Mouse (Mus musculus): Measurements from ENCODE around the gene Rnf26. TPM values are rescaled to one million over a fixed set of nuclear protein-coding genes. Genes with fewer than 3 reads are reported as not detected.
"Not testable (repeated sequence)": the region's sequence is repeated elsewhere in the genome, so short reads cannot be mapped to it uniquely, and the experiment has no call there.

Gene Rnf26
- total RNA-seq, 2 experiments from 2014 or later: 31.1 to 33.1 TPM

- intact Hi-C loops (cut with DNase I): loop anchor here (10.0 kb wide), 1 partner anchor 269 kb away; the partner anchor contains the start of gene Slc37a4
- DNase-seq: peak; percentile 90
These were observed 12.5 kb upstream of the Rnf26 start for GRCm38 (mm10) chr9:44125546-44126428.

GRCm38 (mm10) chr9:44125026-44125425 lies 11.7 kb upstream of the Rnf26 start:
- DNase-seq: no peak
- intact Hi-C loops (cut with DNase I): loop anchor here (10.0 kb wide), 1 partner anchor 270 kb away; the partner anchor contains the start of gene Slc37a4

- DNase-seq: no peak
- intact Hi-C loops (cut with DNase I): loop anchor here (10.0 kb wide), 1 partner anchor 270 kb away; the partner anchor contains the start of gene Slc37a4
These were observed 11.0 kb upstream of the Rnf26 start for GRCm38 (mm10) chr9:44124317-44124716.

- intact Hi-C loops (cut with DNase I): loop anchor here (10.0 kb wide), 1 partner anchor 275 kb away; the partner anchor contains the start of gene Slc37a4
- DNase-seq: no peak
These were observed 6.7 kb upstream of the Rnf26 start for GRCm38 (mm10) chr9:44119948-44120465.

GRCm38 (mm10) chr9:44119011-44119410 lies 5.7 kb upstream of the Rnf26 start:
- intact Hi-C loops (cut with DNase I): no loop called here
- DNase-seq: peak; percentile 41

GRCm38 (mm10) chr9:44116182-44116581 lies 2.9 kb upstream of the Rnf26 start:
- intact Hi-C loops (cut with DNase I): no loop called here
- DNase-seq: no peak

- intact Hi-C loops (cut with DNase I): no loop called here
- DNase-seq: no peak
These were observed 2.3 kb upstream of the Rnf26 start for GRCm38 (mm10) chr9:44115599-44115998.

GRCm38 (mm10) chr9:44114453-44114852 lies 1.1 kb upstream of the Rnf26 start:
- intact Hi-C loops (cut with DNase I): no loop called here
- no peak for DNase-seq

- intact Hi-C loops (cut with DNase I); DNase-seq: not testable (repeated sequence)
These were observed 1.4 kb downstream of the Rnf26 start for GRCm38 (mm10) chr9:44111909-44112308.

- intact Hi-C loops (cut with DNase I): loop anchor here (10.0 kb wide), 1 partner anchor 125 kb away; no protein-coding TSS in a partner anchor
- peak; percentile 79 for DNase-seq
These were observed 3.8 kb downstream of the Rnf26 start for GRCm38 (mm10) chr9:44109360-44110095.

- peak; percentile 13 for DNase-seq
- intact Hi-C loops (cut with DNase I): loop anchor here (10.0 kb wide), 1 partner anchor 124 kb away; no protein-coding TSS in a partner anchor
These were observed 4.9 kb downstream of the Rnf26 start for GRCm38 (mm10) chr9:44108269-44109055.

- DNase-seq: peak; percentile 72
- intact Hi-C loops (cut with DNase I): loop anchor here (10.0 kb wide), 1 partner anchor 123 kb away; no protein-coding TSS in a partner anchor
These were observed 5.6 kb downstream of the Rnf26 start for GRCm38 (mm10) chr9:44107557-44108179.

GRCm38 (mm10) chr9:44107110-44107509 lies 6.2 kb downstream of the Rnf26 start, which contains the start of gene C1qtnf5:
Gene C1qtnf5 (plus strand): TSS chr9:44107245.
- intact Hi-C loops (cut with DNase I): loop anchor here (10.0 kb wide), 1 partner anchor 122 kb away; no protein-coding TSS in a partner anchor
- peak; percentile 85 for DNase-seq

GRCm38 (mm10) chr9:44106596-44106995 lies 6.7 kb downstream of the Rnf26 start:
- intact Hi-C loops (cut with DNase I): loop anchor here (10.0 kb wide), 1 partner anchor 122 kb away; no protein-coding TSS in a partner anchor
- no peak for DNase-seq

- intact Hi-C loops (cut with DNase I): loop anchor here (10.0 kb wide), 1 partner anchor 121 kb away; no protein-coding TSS in a partner anchor
These were observed 7.1 kb downstream of the Rnf26 start for GRCm38 (mm10) chr9:44106182-44106581.

GRCm38 (mm10) chr9:44105781-44106180 lies 7.5 kb downstream of the Rnf26 start:
- DNase-seq: no peak
- intact Hi-C loops (cut with DNase I): loop anchor here (10.0 kb wide), 1 partner anchor 121 kb away; no protein-coding TSS in a partner anchor

More at GRCm38 (mm10) chr9:44106182-44106581, 7.1 kb downstream of the Rnf26 start:
- no peak for DNase-seq

GRCm38 (mm10) chr9:44104881-44105280 lies 8.4 kb downstream of the Rnf26 start:
- intact Hi-C loops (cut with DNase I): loop anchor here (10.0 kb wide), 1 partner anchor 120 kb away; no protein-coding TSS in a partner anchor

GRCm38 (mm10) chr9:44101490-44101889 lies 11.8 kb downstream of the Rnf26 start, which contains the start of gene Mfrp:
Gene Mfrp (plus strand): TSS chr9:44101729.
- no peak for DNase-seq
- intact Hi-C loops (cut with DNase I): loop anchor here (10.0 kb wide), 1 partner anchor 117 kb away; no protein-coding TSS in a partner anchor

More at GRCm38 (mm10) chr9:44104881-44105280, 8.4 kb downstream of the Rnf26 start:
- no peak for DNase-seq

GRCm38 (mm10) chr9:44096536-44096935 lies 16.8 kb downstream of the Rnf26 start:
- no peak for DNase-seq
- intact Hi-C loops (cut with DNase I): no loop called here

Data from left cerebral cortex, postnatal 4 days (tissue).